Comparison of ENCODE assay signal across 14 mouse cellular contexts in the genomic region with DNA sequence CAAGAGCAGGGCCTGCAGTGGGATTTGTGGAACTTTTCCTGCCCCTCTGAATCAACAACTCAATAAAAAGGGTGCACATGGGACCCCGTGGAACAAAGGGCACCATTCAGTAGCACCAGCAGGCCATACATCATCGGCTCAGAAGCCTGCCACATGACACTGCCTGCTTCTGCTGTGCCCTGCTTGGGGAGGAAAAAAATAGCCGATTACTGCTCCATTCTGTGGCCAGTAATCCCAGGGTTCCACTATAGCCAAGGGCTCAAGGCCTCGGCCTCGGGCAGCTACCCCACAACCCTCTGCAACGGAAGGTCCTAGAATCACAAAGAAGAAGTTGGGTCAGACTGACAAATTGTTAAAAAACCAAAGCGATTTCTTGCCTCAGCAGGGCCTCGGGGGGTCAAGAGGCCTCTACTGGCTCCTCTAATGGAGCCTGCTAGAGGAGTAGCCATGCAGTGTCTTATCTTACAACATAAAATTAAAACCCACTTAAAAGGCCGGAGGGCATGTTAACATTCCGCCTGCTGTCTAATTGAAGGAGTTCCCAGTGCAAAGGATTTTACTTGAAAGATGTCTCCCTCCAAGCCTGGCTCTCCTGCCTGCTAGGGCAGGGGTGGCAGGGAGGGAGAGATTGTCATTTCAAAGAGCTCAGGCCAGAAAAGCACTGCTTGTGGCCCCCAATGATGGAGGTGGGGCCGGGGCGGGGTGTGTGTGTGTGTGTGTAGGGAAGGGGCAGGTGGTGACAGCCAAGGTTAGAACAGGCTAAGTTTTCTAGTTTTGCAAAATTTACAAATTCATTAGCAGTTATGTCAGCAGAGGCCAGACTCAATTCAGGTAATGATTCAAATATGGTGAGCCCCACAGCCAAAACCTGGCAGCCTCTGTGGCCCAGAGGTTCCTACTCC. TPM values are rescaled to one million over a fixed set of nuclear protein-coding genes. Genes with fewer than 3 reads are reported as not detected.
DNase-seq lines count a peak whose midpoint lies in the region; ATAC-seq lines count a peak whose summit lies in the region.
"Had no signal": no experiment of that assay in that cellular context is flagged by ENCODE, and none has a peak within 500 bp of the region (broad histone marks: within the 10 kb centered on the region; RNA-seq: fewer than 3 reads in every experiment).

No protein-coding gene starts in this region.

- no peak overlapping the region for H3K4me3 ChIP-seq in forebrain, embryonic 11.5 days (ENCODE audit: low read depth, low read length)
- H3K4me3 ChIP-seq in forebrain, embryonic 12.5 days (replicated peaks) = no peak overlapping the region
- no peak overlapping the region for H3K4me3 ChIP-seq in neural tube, embryonic 15.5 days (replicated peaks)
- H3K4me3 ChIP-seq in limb, embryonic 12.5 days (replicated peaks) = no peak overlapping the region

- peaks cover 21% of the 10 kb centered on the region for H3K4me1 ChIP-seq in forebrain, embryonic 11.5 days (replicated peaks; ENCODE audit: control insufficient read depth, insufficient read depth, low read length)
- peaks cover 32% of the 10 kb centered on the region for H3K4me1 ChIP-seq in forebrain, embryonic 12.5 days
- peaks cover 26% of the 10 kb centered on the region for H3K4me1 ChIP-seq in neural tube, embryonic 15.5 days
- H3K4me1 ChIP-seq in limb, embryonic 12.5 days (replicated peaks) = peaks cover 61% of the 10 kb centered on the region

- no peaks in the 10 kb centered on the region for H3K9me3 ChIP-seq in forebrain, embryonic 11.5 days (ENCODE audit: control insufficient read depth, low read length)
- H3K9me3 ChIP-seq in forebrain, embryonic 12.5 days = no peaks in the 10 kb centered on the region
- no peaks in the 10 kb centered on the region for H3K9me3 ChIP-seq in neural tube, embryonic 15.5 days (replicated peaks)
- no peaks in the 10 kb centered on the region for H3K9me3 ChIP-seq in limb, embryonic 12.5 days

- no peak overlapping the region for H3K9ac ChIP-seq in forebrain, embryonic 11.5 days (ENCODE audit: low read length)
- no peak overlapping the region for H3K9ac ChIP-seq in forebrain, embryonic 12.5 days
- H3K9ac ChIP-seq in neural tube, embryonic 15.5 days (replicated peaks) = no peak overlapping the region
- no peak overlapping the region for H3K9ac ChIP-seq in limb, embryonic 12.5 days (replicated peaks)
- H3K9ac ChIP-seq: liver, embryonic 14.5 days had no signal

- H3K36me3 ChIP-seq in forebrain, embryonic 11.5 days (ENCODE audit: control insufficient read depth, insufficient read depth, low read length) = no peaks in the 10 kb centered on the region
- no peaks in the 10 kb centered on the region for H3K36me3 ChIP-seq in forebrain, embryonic 12.5 days (replicated peaks)
- H3K36me3 ChIP-seq in neural tube, embryonic 15.5 days = no peaks in the 10 kb centered on the region
- H3K36me3 ChIP-seq in limb, embryonic 12.5 days = peaks cover 32% of the 10 kb centered on the region

- 0 out of 2 replicates have a peak, but pooled peaks cover 2% of the 10 kb centered on the region for H3K27me3 ChIP-seq in forebrain, embryonic 11.5 days (ENCODE audit: control insufficient read depth, insufficient read depth, low read length)
- peaks cover 36% of the 10 kb centered on the region for H3K27me3 ChIP-seq in forebrain, embryonic 12.5 days
- H3K27me3 ChIP-seq in neural tube, embryonic 15.5 days (replicated peaks) = peaks cover 21% of the 10 kb centered on the region
- H3K27me3 ChIP-seq in limb, embryonic 12.5 days = no peaks in the 10 kb centered on the region

- H3K4me2 ChIP-seq in forebrain, embryonic 11.5 days (ENCODE audit: low read depth, low read length, severe bottlenecking) = peak overlapping the region; percentile 9; the same call in 1 of the 2 replicates
- H3K4me2 ChIP-seq in forebrain, embryonic 12.5 days = no peak overlapping the region; the same call in 1 of the 2 replicates
- H3K4me2 ChIP-seq in neural tube, embryonic 15.5 days = no peak overlapping the region
- H3K4me2 ChIP-seq in limb, embryonic 12.5 days = peak overlapping the region; percentile 39

- WGBS in forebrain, embryonic 11.5 days = 28% methylated on average over 12 of the region's 12 CpGs
- WGBS in forebrain, embryonic 12.5 days = 31% methylated on average over 12 of the region's 12 CpGs
- 27% methylated on average over 12 of the region's 12 CpGs for WGBS in neural tube, embryonic 15.5 days
- WGBS in limb, embryonic 12.5 days = 10% methylated on average over 12 of the region's 12 CpGs

- no peak; the same call in 1 of the 2 replicates for ATAC-seq in forebrain, embryonic 11.5 days (replicated peaks; ENCODE audit: low FRiP score)
- ATAC-seq in forebrain, embryonic 12.5 days (ENCODE audit: low FRiP score) = no peak
- no peak for ATAC-seq in neural tube, embryonic 15.5 days (ENCODE audit: low FRiP score)
- peak; percentile 70 for ATAC-seq in limb, embryonic 12.5 days (ENCODE audit: insufficient number of reproducible peaks, insufficient read depth, low FRiP score, low TSS enrichment, low read depth)
- ATAC-seq in monocyte, adult 5-6 weeks (replicated peaks; ENCODE audit: insufficient number of reproducible peaks, low FRiP score, low TSS enrichment, poor library complexity, severe bottlenecking) = no peak

- H3K27ac ChIP-seq in forebrain, embryonic 11.5 days (ENCODE audit: low read depth, low read length) = no peak overlapping the region
- no peak overlapping the region for H3K27ac ChIP-seq in forebrain, embryonic 12.5 days
- H3K27ac ChIP-seq in neural tube, embryonic 15.5 days (replicated peaks) = no peak overlapping the region
- H3K27ac ChIP-seq in limb, embryonic 12.5 days = peak overlapping the region; percentile 94
- H3K27ac ChIP-seq: liver, embryonic 14.5 days had no signal

- no peak for DNase-seq in forebrain, embryonic 11.5 days (ENCODE audit: low spot score)
- DNase-seq in neural tube, embryonic 10.5 days (ENCODE audit: extremely low spot score, low spot score) = peak; percentile 61
- no peak for DNase-seq in gastrocnemius, adult 8-10 months (ENCODE audit: low spot score in 2 of 2)
- DNase-seq in Muller cell, postnatal 12 days (ENCODE audit: inconsistent ontology term) = no peak
- DNase-seq: adrenal gland, postnatal 10 days; cerebellum, adult 8-10 months; heart, adult 18-20 months; thymus, postnatal 25 days had no signal

RNA-seq across cellular contexts. Expression of a gene that starts 31.1 kb away (rescaled TPM):
- 0.12 and 0.21 TPM in 2 replicates for polyA plus RNA-seq in forebrain, embryonic 11.5 days (2014; fragmentation: Nextera tagmentation; extraction: Ambion mirVana)
- polyA plus RNA-seq in forebrain, embryonic 12.5 days (2016; fragmentation: Nextera tagmentation; extraction: Ambion mirVana) = 0.23 and 0.42 TPM in 2 replicates
- 0.19 and 0.29 TPM in 2 replicates for polyA plus RNA-seq in neural tube, embryonic 15.5 days (2015; fragmentation: Nextera tagmentation; extraction: Ambion mirVana)
- 39.2 and 44.0 TPM in 2 replicates for polyA plus RNA-seq in limb, embryonic 12.5 days (2016; fragmentation: Nextera tagmentation; extraction: Ambion mirVana)
- not detected in 3 replicates for total RNA-seq in monocyte, adult 5-6 weeks (2017)
- 1 to 10 TPM in 2 of 4 experiments, under 1 TPM in 2; 0.89 to 1.3 (median 0.95) TPM for total RNA-seq in gastrocnemius, adult 8-10 months (2022)
- polyA plus RNA-seq: intestine, embryonic 14.5 days had no signal

Comparison
In these comparisons a context has a peak if more than half of its experiments do, and no peak if none do; other contexts are left out.
1. H3K4me2 ChIP-seq: peak in forebrain, embryonic 11.5 days (single experiment) and limb, embryonic 12.5 days (single experiment); none in forebrain, embryonic 12.5 days (single experiment) and neural tube, embryonic 15.5 days (single experiment).
2. RNA of a gene that starts 31.1 kb away (polyA plus RNA-seq): 39.2 to 44.0 TPM in limb, embryonic 12.5 days; 0.23 to 0.42 TPM in forebrain, embryonic 12.5 days, 0.19 to 0.29 TPM in neural tube, embryonic 15.5 days and 0.12 to 0.21 TPM in forebrain, embryonic 11.5 days; every median in the first group is over 10 times any median in the second.